ENCODE assay signal across 10 mouse cellular contexts in genomic region chr6:99375865-99376264, GRCm38 (mm10).
A peak's percentile ranks its signal among the peaks of the same experiment; 100 is the strongest.
DNase-seq lines count a peak whose midpoint lies in the region; ATAC-seq and TF ChIP-seq lines count a peak whose summit lies in the region.
"Had no signal": no experiment of that assay in that cellular context is flagged by ENCODE, and none has a peak within 500 bp of the region (broad histone marks: within the 10 kb centered on the region; RNA-seq: fewer than 3 reads in every experiment).

No protein-coding gene starts in this region.

- H3K36me3 ChIP-seq in liver, postnatal 0 days (replicated peaks; ENCODE audit: insufficient read depth, low read length), result no peaks in the 10 kb centered on the region
- no peaks in the 10 kb centered on the region for H3K36me3 ChIP-seq in forebrain, embryonic 14.5 days (ENCODE audit: control insufficient read depth, insufficient read depth, low read length)
- H3K36me3 ChIP-seq in neural tube, embryonic 15.5 days, result no peaks in the 10 kb centered on the region

- WGBS in liver, postnatal 0 days (ENCODE audit: insufficient replicate concordance), result 60% methylated on average over 6 of the region's 6 CpGs
- 43% methylated on average over 6 of the region's 6 CpGs for WGBS in forebrain, embryonic 14.5 days
- WGBS in neural tube, embryonic 15.5 days, result 60% methylated on average over 6 of the region's 6 CpGs

- H3K4me3 ChIP-seq in gastrocnemius, adult 2 months, result no peak overlapping the region
- no peak overlapping the region for H3K4me3 ChIP-seq in liver, postnatal 0 days (ENCODE audit: low read depth, low read length)
- H3K4me3 ChIP-seq in forebrain, embryonic 14.5 days (ENCODE audit: low read depth, low read length), result no peak overlapping the region
- no peak overlapping the region for H3K4me3 ChIP-seq in neural tube, embryonic 15.5 days (replicated peaks)

- intact Hi-C loops in gastrocnemius, adult 2 months (cut with DNase I), result loop anchor here (5.0 kb wide), 1 partner anchor 44 kb away; no protein-coding TSS in a partner anchor

- H3K4me1 ChIP-seq in liver, postnatal 0 days (ENCODE audit: insufficient read depth), result peaks cover 15% of the 10 kb centered on the region
- H3K4me1 ChIP-seq in forebrain, embryonic 14.5 days (ENCODE audit: control insufficient read depth, insufficient read depth, low read length), result peaks cover 28% of the 10 kb centered on the region
- peaks cover 27% of the 10 kb centered on the region for H3K4me1 ChIP-seq in neural tube, embryonic 15.5 days

- DNase-seq in gastrocnemius, adult 2 months, result no peak
- no peak for DNase-seq in gastrocnemius, postnatal 10 days
- no peak for DNase-seq in liver, postnatal 0 days
- DNase-seq in liver, result no peak
- peak; percentile 46 for DNase-seq in forebrain, embryonic 14.5 days (ENCODE audit: low spot score)
- peak; percentile 60 for DNase-seq in spleen, postnatal 36 days (ENCODE audit: low spot score in 2 of 2)
- DNase-seq in testis, postnatal 14 days (ENCODE audit: low spot score), result no peak
- DNase-seq: cerebellum, adult 11-12 months; midbrain, embryonic 14.5 days had no signal

- H3K9me3 ChIP-seq in liver, postnatal 0 days (ENCODE audit: low read length), result no peaks in the 10 kb centered on the region
- no peaks in the 10 kb centered on the region for H3K9me3 ChIP-seq in forebrain, embryonic 14.5 days (replicated peaks; ENCODE audit: control insufficient read depth, low read length)
- H3K9me3 ChIP-seq in neural tube, embryonic 15.5 days (replicated peaks), result no peaks in the 10 kb centered on the region

- TF ChIP-seq CTCF in gastrocnemius, adult 2 months (IDR thresholded peaks at IDR 0.05), result no peak
- TF ChIP-seq CTCF in liver, postnatal 0 days (IDR thresholded peaks at IDR 0.05; ENCODE audit: low read depth), result no peak

- no peak for TF ChIP-seq EP300 in liver, postnatal 0 days (IDR thresholded peaks at IDR 0.05; ENCODE audit: low read depth)

- no peak overlapping the region for H3K9ac ChIP-seq in liver, postnatal 0 days (replicated peaks)
- no peak overlapping the region for H3K9ac ChIP-seq in forebrain, embryonic 14.5 days (ENCODE audit: low read length)
- no peak overlapping the region for H3K9ac ChIP-seq in neural tube, embryonic 15.5 days (replicated peaks)

- ATAC-seq in liver, postnatal 0 days, result no peak
- peak; percentile 68; the same call in 1 of the 2 replicates for ATAC-seq in forebrain, embryonic 14.5 days
- ATAC-seq in neural tube, embryonic 15.5 days (ENCODE audit: low FRiP score), result no peak

- no peaks in the 10 kb centered on the region for H3K27me3 ChIP-seq in liver, postnatal 0 days (ENCODE audit: insufficient read depth, low read length)
- H3K27me3 ChIP-seq in forebrain, embryonic 14.5 days (replicated peaks; ENCODE audit: control insufficient read depth, insufficient read depth, low read length), result no peaks in the 10 kb centered on the region
- H3K27me3 ChIP-seq in neural tube, embryonic 15.5 days (replicated peaks), result 0 out of 2 replicates have a peak, but pooled peaks cover 3% of the 10 kb centered on the region

- peak overlapping the region; percentile 53; the same call in 1 of the 2 replicates for H3K27ac ChIP-seq in gastrocnemius, adult 2 months
- H3K27ac ChIP-seq in liver, postnatal 0 days (ENCODE audit: low read depth), result peak overlapping the region; percentile 30; the same call in 1 of the 2 replicates
- H3K27ac ChIP-seq in forebrain, embryonic 14.5 days (ENCODE audit: low read depth, low read length), result peak overlapping the region; percentile 58; the same call in 1 of the 2 replicates
- H3K27ac ChIP-seq in neural tube, embryonic 15.5 days (replicated peaks), result no peak overlapping the region

- H3K4me2 ChIP-seq in liver, postnatal 0 days (ENCODE audit: low read depth, low read length), result 0 out of 2 replicates have a peak overlapping the region, but pooled peaks have one; percentile 0
- no peak overlapping the region for H3K4me2 ChIP-seq in forebrain, embryonic 14.5 days (ENCODE audit: low read length)
- no peak overlapping the region for H3K4me2 ChIP-seq in neural tube, embryonic 15.5 days

Comparison
In these comparisons a context has a peak if more than half of its experiments do, and no peak if none do; other contexts are left out.
1. DNase-seq: peak in forebrain, embryonic 14.5 days (single experiment) and spleen, postnatal 36 days (2 of 2); none in gastrocnemius, adult 2 months (single experiment), gastrocnemius, postnatal 10 days (single experiment), liver, postnatal 0 days (single experiment), liver (single experiment) and testis, postnatal 14 days (single experiment).